Mouse (Mus musculus): ENCODE measurements around the gene Ankef1. TPM values are rescaled to one million over a fixed set of nuclear protein-coding genes. Genes with fewer than 3 reads are reported as not detected.

Gene Ankef1
- polyA plus RNA-seq, 1 experiment = 0.62 TPM

GRCm38 (mm10) chr2:136582762-136583161 is 81.1 kb downstream of the Ankef1 start:
- WGBS = 48% methylated on average over 2 of the region's 2 CpGs
- Histone ChIP-seq H3K4me3 (replicated peaks; ENCODE audit: extremely low read depth, low read depth, low read length) (no peak overlapping the region), H3K4me1 (ENCODE audit: control insufficient read depth, insufficient read depth, low read length) (no peaks in the 10 kb centered on the region)
- DNase-seq = no peak
- TF ChIP-seq CTCF (IDR thresholded peaks at IDR 0.05; ENCODE audit: insufficient read depth, low read length) (no peak), POLR2A (IDR thresholded peaks at IDR 0.05; ENCODE audit: borderline replicate concordance, extremely low read depth, low read depth, low read length) (no peak)

GRCm38 (mm10) chr2:136588811-136589210 is 87.1 kb downstream of the Ankef1 start:
- no peak for DNase-seq
- WGBS = 23% methylated on average over 2 of the region's 2 CpGs
- Histone ChIP-seq H3K4me3 (replicated peaks; ENCODE audit: extremely low read depth, low read depth, low read length) (no peak overlapping the region), H3K4me1 (ENCODE audit: control insufficient read depth, insufficient read depth, low read length) (no peaks in the 10 kb centered on the region)
- no peak for TF ChIP-seq CTCF (IDR thresholded peaks at IDR 0.05; ENCODE audit: insufficient read depth, low read length)
- TF ChIP-seq POLR2A (IDR thresholded peaks at IDR 0.05; ENCODE audit: borderline replicate concordance, extremely low read depth, low read depth, low read length) = no peak

GRCm38 (mm10) chr2:136596451-136596850 is 94.7 kb downstream of the Ankef1 start:
- DNase-seq = peak; percentile 27
- H3K4me3 ChIP-seq (replicated peaks; ENCODE audit: extremely low read depth, low read depth, low read length) = no peak overlapping the region
- WGBS = 21% methylated on average over 3 of the region's 3 CpGs
- no peaks in the 10 kb centered on the region for H3K4me1 ChIP-seq (ENCODE audit: control insufficient read depth, insufficient read depth, low read length)
- TF ChIP-seq POLR2A (IDR thresholded peaks at IDR 0.05; ENCODE audit: borderline replicate concordance, extremely low read depth, low read depth, low read length) = no peak
- peak; percentile 59 for TF ChIP-seq CTCF (IDR thresholded peaks at IDR 0.05; ENCODE audit: insufficient read depth, low read length)

GRCm38 (mm10) chr2:136598743-136599142 is 97.0 kb downstream of the Ankef1 start:
- WGBS = 82% methylated on average over 6 of the region's 6 CpGs
- Histone ChIP-seq H3K4me1 (ENCODE audit: control insufficient read depth, insufficient read depth, low read length) (no peaks in the 10 kb centered on the region), H3K4me3 (replicated peaks; ENCODE audit: extremely low read depth, low read depth, low read length) (no peak overlapping the region)
- no peak for DNase-seq
- TF ChIP-seq CTCF (IDR thresholded peaks at IDR 0.05; ENCODE audit: insufficient read depth, low read length) = no peak
- TF ChIP-seq POLR2A (IDR thresholded peaks at IDR 0.05; ENCODE audit: borderline replicate concordance, extremely low read depth, low read depth, low read length) = no peak

- WGBS = 72% methylated on average over 5 of the region's 5 CpGs
- H3K4me1 ChIP-seq (ENCODE audit: control insufficient read depth, insufficient read depth, low read length) = no peaks in the 10 kb centered on the region
- H3K4me3 ChIP-seq (replicated peaks; ENCODE audit: extremely low read depth, low read depth, low read length) = no peak overlapping the region
- TF ChIP-seq POLR2A (IDR thresholded peaks at IDR 0.05; ENCODE audit: borderline replicate concordance, extremely low read depth, low read depth, low read length) = no peak
- no peak for TF ChIP-seq CTCF (IDR thresholded peaks at IDR 0.05; ENCODE audit: insufficient read depth, low read length)
- no peak for DNase-seq
These were observed 99.0 kb downstream of the Ankef1 start for GRCm38 (mm10) chr2:136600651-136601170.

GRCm38 (mm10) chr2:136601206-136601605 is 99.5 kb downstream of the Ankef1 start:
- DNase-seq = no peak
- Histone ChIP-seq H3K4me3 (replicated peaks; ENCODE audit: extremely low read depth, low read depth, low read length) (no peak overlapping the region), H3K4me1 (ENCODE audit: control insufficient read depth, insufficient read depth, low read length) (no peaks in the 10 kb centered on the region)
- TF ChIP-seq POLR2A (IDR thresholded peaks at IDR 0.05; ENCODE audit: borderline replicate concordance, extremely low read depth, low read depth, low read length) (no peak), CTCF (IDR thresholded peaks at IDR 0.05; ENCODE audit: insufficient read depth, low read length) (no peak)
- WGBS = 71% methylated on average over 4 of the region's 4 CpGs

Other genes with a start within 250 kb of the Ankef1 start
- gene Pak7, start 113.9 kb upstream of the Ankef1 start, polyA plus RNA-seq (2012; rRNA removed) = 0.02 TPM in 1 of 2 replicates, not detected in the other
- 0.22 and 0.24 TPM in 2 replicates for gene Snap25, start 211.5 kb downstream of the Ankef1 start, polyA plus RNA-seq (2012; rRNA removed)

Measured in lung, adult 2 months (tissue).